Mouse (Mus musculus): ENCODE data around the gene Diras1. TPM values are rescaled to one million over a fixed set of nuclear protein-coding genes. Genes with fewer than 3 reads are reported as not detected.

The Diras1 gene
- total and polyA plus RNA-seq, 2 experiments from 2014 or later: 70.2 to 76.0 TPM

- H3K27ac ChIP-seq (ENCODE audit: low read depth, low read length): no peak overlapping the region; the same call in 1 of the 2 replicates
- ATAC-seq: peak; percentile 32; the same call in 1 of the 2 replicates
Measured at GRCm38 (mm10) chr10:81021547-81022110, 3.8 kb downstream of the Diras1 start.

GRCm38 (mm10) chr10:81020207-81020606 lies 5.3 kb downstream of the Diras1 start:
- Histone ChIP-seq H3K9ac (no peak overlapping the region), H3K4me1 (ENCODE audit: insufficient read depth) (no peaks in the 10 kb centered on the region; the same call in 1 of the 2 replicates), H3K4me3 (ENCODE audit: low read depth, low read length) (no peak overlapping the region), H3K9me3 (ENCODE audit: low read length) (no peaks in the 10 kb centered on the region), H3K36me3 (ENCODE audit: insufficient read depth) (peaks cover 4% of the 10 kb centered on the region; the same call in 1 of the 2 replicates), H3K27ac (ENCODE audit: low read depth, low read length) (no peak overlapping the region), H3K4me2 (ENCODE audit: low read depth) (no peak overlapping the region), H3K27me3 (ENCODE audit: insufficient read depth, low read length) (no peaks in the 10 kb centered on the region; the same call in 1 of the 2 replicates)
- TF ChIP-seq CTCF (IDR thresholded peaks at IDR 0.05; ENCODE audit: low read depth): no peak
- DNase-seq: no peak
- WGBS: 62% methylated on average over 2 of the region's 2 CpGs
- no peak for ATAC-seq

More at GRCm38 (mm10) chr10:81021547-81022110, 3.8 kb downstream of the Diras1 start:
- H3K4me1 ChIP-seq (ENCODE audit: insufficient read depth): peaks cover 4% of the 10 kb centered on the region; the same call in 1 of the 2 replicates
- DNase-seq: peak; percentile 41
- WGBS: 18% methylated on average over 26 of the region's 26 CpGs
- peaks cover 4% of the 10 kb centered on the region; the same call in 1 of the 2 replicates for H3K36me3 ChIP-seq (ENCODE audit: insufficient read depth)
- H3K9ac ChIP-seq: no peak overlapping the region
- H3K27me3 ChIP-seq (ENCODE audit: insufficient read depth, low read length): no peaks in the 10 kb centered on the region; the same call in 1 of the 2 replicates
- H3K9me3 ChIP-seq (ENCODE audit: low read length): no peaks in the 10 kb centered on the region
- no peak for TF ChIP-seq CTCF (IDR thresholded peaks at IDR 0.05; ENCODE audit: low read depth)
- H3K4me2 ChIP-seq (ENCODE audit: low read depth): peak overlapping the region; percentile 33
- H3K4me3 ChIP-seq (ENCODE audit: low read depth, low read length): 0 out of 2 replicates have a peak overlapping the region, but pooled peaks have one; percentile 3

- Histone ChIP-seq H3K4me1 (ENCODE audit: insufficient read depth) (no peaks in the 10 kb centered on the region; the same call in 1 of the 2 replicates), H3K27me3 (ENCODE audit: insufficient read depth, low read length) (no peaks in the 10 kb centered on the region; the same call in 1 of the 2 replicates), H3K27ac (ENCODE audit: low read depth, low read length) (no peak overlapping the region), H3K4me2 (ENCODE audit: low read depth) (no peak overlapping the region), H3K36me3 (ENCODE audit: insufficient read depth) (peaks cover 4% of the 10 kb centered on the region; the same call in 1 of the 2 replicates), H3K9me3 (ENCODE audit: low read length) (no peaks in the 10 kb centered on the region), H3K4me3 (ENCODE audit: low read depth, low read length) (no peak overlapping the region), H3K9ac (no peak overlapping the region)
- ATAC-seq (no peak), DNase-seq (no peak)
- no peak for TF ChIP-seq CTCF (IDR thresholded peaks at IDR 0.05; ENCODE audit: low read depth)
- WGBS: 71% methylated on average over 5 of the region's 6 CpGs
Measured at GRCm38 (mm10) chr10:81019687-81020086, 5.8 kb downstream of the Diras1 start.

- DNase-seq (peak; percentile 73), ATAC-seq (no peak)
Measured at GRCm38 (mm10) chr10:81018326-81018725, 7.1 kb downstream of the Diras1 start.

DNA sequence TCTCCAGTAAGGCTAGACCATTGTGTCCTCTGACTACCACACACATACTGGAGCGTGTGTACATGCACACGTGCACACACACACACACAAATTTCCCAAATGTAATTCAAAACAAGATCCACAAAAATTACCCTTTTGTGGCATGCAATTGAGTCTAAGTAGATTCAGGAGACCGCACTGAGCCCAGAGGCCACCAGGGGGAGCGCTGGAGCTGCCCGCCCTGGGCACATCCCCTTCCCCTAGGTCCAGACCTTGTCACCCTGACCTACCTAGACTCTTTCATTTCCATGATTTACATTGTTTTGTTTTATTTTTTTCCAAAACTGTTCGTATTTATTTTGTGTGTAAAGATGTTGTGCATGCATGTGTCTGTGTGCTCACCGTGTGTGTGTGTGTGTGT lies 8.8 kb downstream of the Diras1 start:
- no peak overlapping the region for H3K27ac ChIP-seq (ENCODE audit: low read depth, low read length)
- H3K36me3 ChIP-seq (ENCODE audit: insufficient read depth): peaks cover 4% of the 10 kb centered on the region; the same call in 1 of the 2 replicates
- no peaks in the 10 kb centered on the region for H3K9me3 ChIP-seq (ENCODE audit: low read length)
- ATAC-seq (no peak), DNase-seq (peak; percentile 29)
- no peak overlapping the region for H3K9ac ChIP-seq
- no peak overlapping the region for H3K4me3 ChIP-seq (ENCODE audit: low read depth, low read length)
- no peak overlapping the region for H3K4me2 ChIP-seq (ENCODE audit: low read depth)
- WGBS: 9% methylated on average over 7 of the region's 7 CpGs
- H3K4me1 ChIP-seq (ENCODE audit: insufficient read depth): no peaks in the 10 kb centered on the region; the same call in 1 of the 2 replicates
- TF ChIP-seq CTCF (IDR thresholded peaks at IDR 0.05; ENCODE audit: low read depth): peak; percentile 70
- no peaks in the 10 kb centered on the region for H3K27me3 ChIP-seq (ENCODE audit: insufficient read depth, low read length)

More at GRCm38 (mm10) chr10:81018326-81018725, 7.1 kb downstream of the Diras1 start:
- TF ChIP-seq CTCF (IDR thresholded peaks at IDR 0.05; ENCODE audit: low read depth): no peak
- H3K36me3 ChIP-seq (ENCODE audit: insufficient read depth): peaks cover 4% of the 10 kb centered on the region; the same call in 1 of the 2 replicates
- no peaks in the 10 kb centered on the region; the same call in 1 of the 2 replicates for H3K4me1 ChIP-seq (ENCODE audit: insufficient read depth)
- H3K4me2 ChIP-seq (ENCODE audit: low read depth): no peak overlapping the region
- 43% methylated on average over 10 of the region's 10 CpGs for WGBS
- no peaks in the 10 kb centered on the region; the same call in 1 of the 2 replicates for H3K27me3 ChIP-seq (ENCODE audit: insufficient read depth, low read length)
- no peaks in the 10 kb centered on the region for H3K9me3 ChIP-seq (ENCODE audit: low read length)
- H3K9ac ChIP-seq: no peak overlapping the region
- H3K4me3 ChIP-seq (ENCODE audit: low read depth, low read length): no peak overlapping the region
- H3K27ac ChIP-seq (ENCODE audit: low read depth, low read length): no peak overlapping the region

GRCm38 (mm10) chr10:81015666-81016065 lies 9.8 kb downstream of the Diras1 start:
- H3K9ac ChIP-seq: no peak overlapping the region
- no peaks in the 10 kb centered on the region for H3K9me3 ChIP-seq (ENCODE audit: low read length)
- no peak overlapping the region for H3K4me3 ChIP-seq (ENCODE audit: low read depth, low read length)
- ATAC-seq: no peak
- no peaks in the 10 kb centered on the region; the same call in 1 of the 2 replicates for H3K4me1 ChIP-seq (ENCODE audit: insufficient read depth)
- H3K36me3 ChIP-seq (ENCODE audit: insufficient read depth): no peaks in the 10 kb centered on the region
- WGBS: 92% methylated on average over 2 of the region's 2 CpGs
- DNase-seq: no peak
- H3K4me2 ChIP-seq (ENCODE audit: low read depth): no peak overlapping the region; the same call in 1 of the 2 replicates
- no peak overlapping the region for H3K27ac ChIP-seq (ENCODE audit: low read depth, low read length)
- H3K27me3 ChIP-seq (ENCODE audit: insufficient read depth, low read length): no peaks in the 10 kb centered on the region
- TF ChIP-seq CTCF (IDR thresholded peaks at IDR 0.05; ENCODE audit: low read depth): no peak
